Mouse (Mus musculus) kidney, postnatal 25 days (tissue): Measurements from ENCODE around the gene Ngp.

Experiments used
- DNase-seq, 2 experiments: peaks; one replicate each; pipeline ENCODE4 v3.0.0; 2021; ENCODE audit warnings: mixed read lengths in 2 of 2

Ngp gene

DNA sequence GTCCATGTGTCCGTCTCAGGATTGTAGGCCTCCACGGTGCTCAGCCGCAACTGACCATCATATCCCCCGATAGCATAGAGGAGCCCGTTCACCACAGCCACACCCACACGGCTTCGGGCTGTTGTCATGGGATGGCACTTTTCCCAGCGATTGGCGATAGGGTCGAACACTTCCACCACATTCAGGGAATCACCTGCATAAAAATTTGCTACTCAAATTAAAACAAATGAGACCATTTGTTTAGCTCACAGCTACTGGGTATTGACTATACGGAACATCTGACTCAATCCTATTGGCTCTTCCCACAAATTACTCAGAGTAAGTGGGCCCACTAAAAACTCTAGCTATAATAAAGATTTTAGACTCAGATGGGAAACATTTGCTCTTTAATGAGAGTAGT, 16.5 kb downstream of the Ngp start:
- DNase-seq, result no peak

DNA sequence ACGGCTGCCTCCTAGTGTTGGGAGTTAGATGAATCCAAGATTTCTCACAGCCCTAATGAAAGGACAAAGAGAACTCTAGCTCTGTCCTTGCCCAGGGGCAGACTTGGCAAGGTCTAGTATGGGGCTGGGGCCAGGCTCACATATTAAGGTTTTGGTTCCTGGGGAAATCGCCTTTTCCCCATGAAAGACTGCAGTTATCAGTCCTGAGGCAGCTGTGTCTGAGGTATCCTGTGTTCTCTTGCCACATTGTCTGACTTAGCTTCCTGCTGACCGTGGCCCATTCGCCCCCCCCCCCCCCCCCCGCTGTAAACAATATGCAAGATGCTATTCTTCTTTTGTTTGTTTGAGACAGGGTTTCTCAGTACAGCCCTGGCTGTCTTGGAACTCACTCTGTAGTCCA, 20.5 kb downstream of the Ngp start:
- DNase-seq, result peak in 1 of 2 experiments; percentile 23

DNA sequence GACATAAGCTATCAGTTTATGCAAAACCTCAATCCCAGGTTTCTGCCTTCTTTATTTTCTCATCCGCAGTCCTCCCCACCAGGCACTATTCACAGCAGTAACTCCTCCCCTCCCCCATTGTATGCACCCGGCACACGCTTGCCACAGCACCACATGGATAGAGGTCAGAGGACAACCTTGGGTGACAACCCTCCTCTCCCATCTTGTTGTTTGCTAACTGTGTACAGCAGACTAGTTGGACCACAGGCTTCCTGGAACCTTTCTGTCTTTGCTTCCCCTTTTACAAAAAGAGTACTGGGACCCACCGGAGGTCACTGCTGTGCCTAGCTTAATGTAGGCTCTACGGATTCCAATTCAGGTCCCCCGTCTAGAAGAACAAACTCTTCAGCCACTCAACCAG, 21.0 kb downstream of the Ngp start:
- DNase-seq, result peak in 1 of 2 experiments; percentile 20

DNA sequence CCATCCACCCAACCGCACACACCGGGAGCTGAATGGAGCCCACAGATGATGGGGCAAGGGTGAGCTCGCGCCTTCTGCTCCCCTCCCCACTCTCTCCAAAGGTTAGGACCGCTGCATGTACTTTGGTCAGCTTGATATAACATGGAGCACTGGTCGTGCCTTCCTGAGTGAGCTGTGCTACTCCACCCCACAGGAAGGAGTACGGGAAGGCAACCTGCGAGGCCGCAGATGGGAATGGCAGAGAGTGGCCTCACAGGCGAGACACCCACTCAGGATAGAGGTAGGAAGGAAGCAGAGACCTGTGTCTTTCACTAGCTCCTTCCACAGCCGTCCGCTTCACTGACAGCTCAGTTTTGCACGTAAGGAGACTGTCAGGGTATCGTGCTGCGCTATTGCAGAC, 28.8 kb downstream of the Ngp start:
- no peak for DNase-seq

DNA sequence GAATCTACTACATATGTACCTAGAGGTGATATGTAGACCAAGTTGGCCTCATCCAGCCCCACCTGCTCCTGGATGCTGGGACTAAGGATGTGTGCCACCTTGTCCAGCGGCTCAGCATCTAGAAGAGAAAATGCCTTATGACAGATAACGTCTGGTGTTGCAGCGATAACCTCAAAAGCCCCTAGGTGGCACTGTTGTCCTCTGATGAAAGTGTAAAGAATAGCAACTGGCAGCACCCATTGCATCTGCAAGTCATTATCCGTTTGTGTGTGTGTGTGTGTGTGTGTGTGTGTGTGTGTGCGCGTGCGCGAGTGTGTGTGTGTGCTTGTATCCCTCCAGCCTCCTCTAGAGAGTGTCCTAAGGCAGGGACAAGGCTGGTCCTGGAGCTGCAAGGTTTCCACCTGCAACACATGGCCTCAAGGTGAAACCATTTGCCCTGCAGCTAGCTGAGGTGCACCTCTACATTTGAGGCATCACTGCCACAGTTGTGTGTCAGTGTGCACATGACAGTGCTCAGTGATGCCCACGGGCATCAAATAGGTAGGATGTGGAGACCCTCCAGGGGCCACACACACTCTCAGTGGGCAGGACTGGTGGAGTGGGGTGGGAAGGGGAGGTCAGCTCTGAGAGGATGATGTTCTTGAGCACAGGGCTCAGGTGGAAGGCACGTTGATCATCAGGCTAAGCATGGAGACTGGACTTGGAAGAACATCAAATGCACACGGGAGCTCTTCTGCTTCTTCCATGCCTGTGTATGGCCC, 29.5 kb downstream of the Ngp start:
- DNase-seq, result peak; percentile 66 to 81

DNA sequence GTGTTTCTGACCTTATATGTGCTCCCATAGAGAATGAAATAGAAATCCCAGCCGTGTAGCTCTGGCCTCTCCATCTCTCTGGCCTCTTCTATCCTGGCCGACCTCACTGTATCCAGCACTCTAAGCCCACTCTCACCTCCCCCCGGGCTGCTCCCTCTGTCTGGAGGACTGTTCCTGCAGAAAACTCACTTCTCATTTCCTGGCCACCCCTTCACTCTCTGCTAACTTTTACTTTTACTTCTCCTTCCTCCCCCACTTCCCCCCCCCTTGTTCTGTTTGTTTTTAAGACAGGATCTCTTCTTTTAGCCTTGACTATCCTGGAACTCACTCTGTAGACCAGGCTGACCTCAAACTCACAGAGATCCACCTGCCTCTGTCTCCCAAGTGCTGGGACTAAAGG, 33.0 kb downstream of the Ngp start:
- DNase-seq, result no peak

DNA sequence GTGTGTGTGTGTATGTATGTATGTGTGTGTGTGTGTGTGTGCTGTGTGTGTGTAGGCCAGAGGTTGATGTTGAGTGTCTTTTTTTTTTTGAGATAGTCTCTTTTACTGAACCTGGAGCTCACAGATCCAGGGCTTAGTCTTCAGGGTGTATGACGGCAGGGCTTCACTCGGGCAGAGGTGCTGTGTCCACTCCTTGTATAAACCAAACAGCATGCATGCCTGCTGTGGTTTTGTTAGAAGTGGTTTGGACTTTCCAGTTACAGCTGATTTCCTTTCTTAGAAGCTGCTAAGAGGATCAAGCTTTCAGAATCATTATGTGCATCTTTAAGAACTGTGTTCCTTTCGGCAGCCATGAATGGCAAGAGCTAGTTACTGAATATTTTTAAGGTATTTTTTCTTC, 38.4 kb downstream of the Ngp start:
- DNase-seq, result no peak

DNA sequence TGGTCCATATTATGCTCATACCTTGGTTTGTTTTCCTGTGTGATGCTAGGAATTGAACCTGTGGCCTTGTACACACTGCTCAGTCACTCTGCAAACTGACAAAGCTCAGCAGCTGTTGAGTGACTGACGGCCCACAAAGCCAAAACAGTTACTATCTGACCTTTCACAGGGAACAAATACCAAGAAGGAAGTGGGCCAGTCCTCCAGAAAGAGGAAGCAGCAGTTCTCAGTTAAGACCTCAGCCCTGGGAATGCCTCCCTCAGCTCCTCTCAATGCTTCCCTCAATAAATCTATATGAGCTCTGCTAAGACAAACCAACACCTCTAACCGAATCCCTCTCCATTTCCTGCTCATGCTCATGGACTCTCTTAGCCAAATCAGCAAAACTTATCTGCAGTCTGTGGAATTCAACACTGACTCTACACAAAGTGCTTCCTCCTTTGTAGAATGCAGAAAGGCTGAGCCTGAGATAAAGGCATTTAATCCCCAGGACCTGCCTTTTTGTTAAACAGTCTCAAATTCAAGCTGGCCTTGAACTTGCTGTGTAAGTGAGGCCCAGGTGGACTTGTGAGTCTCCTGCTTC, 39.7 kb downstream of the Ngp start:
- peak; percentile 21 to 46 for DNase-seq

DNA sequence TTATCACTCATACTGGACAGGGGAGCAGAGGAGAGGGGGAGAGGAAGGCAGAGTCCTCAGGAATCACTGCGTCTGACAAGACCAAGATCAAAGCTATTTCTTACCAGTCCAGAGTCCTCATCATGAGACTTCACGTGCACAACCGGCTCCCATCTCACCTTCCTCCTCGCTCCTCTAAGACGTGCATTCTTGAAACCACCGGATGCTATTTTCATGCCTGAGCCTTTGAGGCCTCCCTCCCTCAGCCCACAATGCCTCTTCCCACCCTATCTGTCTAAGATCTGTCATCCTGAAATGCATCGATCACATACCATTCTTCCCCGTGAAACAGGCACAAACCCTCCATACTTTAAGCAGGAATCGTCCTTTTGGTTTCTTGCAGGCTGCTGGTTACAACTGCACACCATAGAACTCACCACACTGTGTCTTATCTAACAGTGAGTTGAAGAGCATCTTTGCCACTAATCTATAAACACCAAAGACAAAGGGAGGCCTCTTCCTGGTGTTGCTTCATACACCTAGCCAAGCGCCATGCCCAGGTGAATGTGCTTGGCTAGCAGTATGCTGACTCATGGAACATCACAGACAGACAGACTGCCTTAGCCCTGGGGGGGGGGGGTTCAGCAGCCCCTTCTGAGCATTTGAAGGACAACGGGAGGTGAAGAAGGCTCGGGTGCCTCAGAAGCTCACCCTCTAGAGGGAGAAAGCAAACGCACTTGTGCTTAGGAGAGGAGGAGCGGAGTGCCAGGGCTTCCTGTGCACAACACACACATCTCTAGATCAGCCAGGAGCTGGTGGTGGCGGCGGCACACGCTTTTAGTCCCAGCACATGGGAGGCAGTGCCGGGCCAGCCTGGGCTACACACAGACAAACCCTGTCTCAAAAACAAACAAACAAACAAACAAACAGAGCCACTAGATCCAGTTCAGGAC, 41.6 kb downstream of the Ngp start:
- no peak for DNase-seq

DNA sequence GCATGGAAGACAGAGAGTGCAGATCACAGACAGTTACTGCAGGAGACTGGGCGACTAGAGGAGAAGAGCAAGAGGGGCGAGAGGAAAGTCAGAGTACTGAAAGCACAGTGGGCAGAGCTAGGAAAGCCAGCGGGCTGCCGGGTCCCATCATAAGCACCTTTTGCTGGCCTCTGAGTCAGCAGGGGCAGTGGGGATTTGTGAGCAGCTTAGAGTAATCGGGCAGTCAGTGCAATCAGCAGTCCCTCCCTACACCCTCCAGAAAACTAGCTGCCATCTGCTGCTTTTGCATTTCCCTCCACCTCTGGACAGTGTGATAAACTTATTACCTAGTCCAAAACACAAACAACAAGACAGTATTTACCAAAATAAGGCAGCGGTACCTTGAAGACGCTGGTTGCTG, 42.8 kb downstream of the Ngp start:
- no peak for DNase-seq

DNA sequence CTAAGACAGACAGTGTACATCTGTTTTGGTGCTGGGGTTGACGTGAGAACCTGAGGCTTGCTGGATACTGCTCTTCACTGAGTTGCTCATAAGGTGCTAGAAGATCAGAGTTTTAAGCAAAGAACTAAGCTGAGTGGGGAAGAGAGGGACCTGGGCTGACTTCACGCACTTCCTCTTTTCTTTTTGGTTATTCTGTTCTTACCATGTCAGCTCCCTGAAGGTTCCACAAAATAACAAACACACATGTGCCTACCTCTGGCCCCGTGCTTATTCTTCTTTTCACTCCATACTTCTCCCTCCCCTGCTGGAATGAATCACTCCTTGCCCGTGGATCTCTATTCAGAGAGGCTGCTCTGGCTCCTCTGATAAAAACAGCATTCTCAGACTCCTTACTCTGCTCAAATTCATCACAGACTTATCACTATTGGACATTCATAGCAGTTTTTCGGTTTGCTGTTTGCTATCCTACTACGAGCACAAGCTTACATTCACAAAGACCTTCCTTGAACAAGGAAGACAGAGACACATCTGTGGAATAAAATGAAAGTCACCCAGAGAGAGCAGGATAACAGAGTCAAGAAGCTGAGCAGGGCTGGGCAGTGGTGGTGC, 44.5 kb downstream of the Ngp start:
- DNase-seq, result no peak

DNA sequence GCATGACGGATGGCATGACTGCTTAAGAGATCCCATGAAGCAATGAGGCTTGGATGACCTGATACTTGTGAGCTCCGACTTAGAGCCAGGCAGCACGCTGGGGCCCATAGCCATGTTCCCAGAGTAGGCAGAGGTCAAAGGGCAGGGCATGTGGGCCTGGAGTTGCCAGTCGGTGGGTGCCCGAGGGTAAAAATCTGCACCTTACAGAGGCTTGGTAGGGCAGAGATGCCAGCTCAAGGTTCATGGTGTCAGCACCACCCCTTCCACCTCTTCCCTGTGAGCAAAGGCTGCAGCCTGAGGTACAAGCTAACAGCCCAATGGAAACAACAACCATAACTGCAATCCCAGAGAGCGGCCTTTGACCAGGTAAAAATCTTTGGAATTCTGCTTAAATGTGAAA, 45.8 kb downstream of the Ngp start:
- peak; percentile 55 to 80 for DNase-seq

DNA sequence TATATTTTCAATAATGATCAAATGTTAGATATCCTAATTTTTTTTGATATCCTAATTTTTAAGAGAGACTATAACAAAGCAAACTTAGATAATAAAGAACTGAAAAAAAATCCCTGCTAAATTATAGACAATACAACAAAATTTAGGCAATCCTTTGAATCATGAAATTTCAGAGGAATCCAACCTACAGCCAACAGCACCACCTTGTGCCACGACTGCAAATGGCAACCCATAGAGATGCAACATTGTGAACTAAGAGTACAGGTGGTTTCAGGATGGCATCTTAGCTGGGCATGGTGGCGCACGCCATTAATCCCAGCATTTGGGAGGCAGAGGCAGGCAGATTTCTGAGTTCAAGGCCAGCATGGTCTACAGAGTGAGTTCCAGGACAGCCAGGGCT, 46.6 kb downstream of the Ngp start:
- peak in 1 of 2 experiments; percentile 36 for DNase-seq
